Mouse (Mus musculus) left cerebral cortex, postnatal 10 days (tissue): ENCODE data around the gene Srpx2. TPM values are rescaled to one million over a fixed set of nuclear protein-coding genes. Genes with fewer than 3 reads are reported as not detected.

Source experiments
- DNase-seq, 2 experiments: peaks; one replicate each; pipeline ENCODE4 v3.0.0; 2021 to 2022; ENCODE audit warnings: low spot score in 2 of 2, mixed read lengths in 1 of 2; ENCODE audit errors: extremely low spot score in 1 of 2
- intact Hi-C: fragments of 180-260 bp; cut with DNase I; formaldehyde crosslinking; loops from one replicate; pipeline ENCODE4 v1.15.1; 2025
- total RNA-seq, 2 experiments: library from RNA; stranded (reverse); gene quantifications; 2 replicates each; pipeline ENCODE4 v1.2.3; 2021

Srpx2 gene
- 1 to 10 TPM in 1 of 2 experiments, under 1 TPM in 1; 0.97 to 1.3 TPM for total RNA-seq

GRCm38 (mm10) chrX:133908261-133908660 lies at the start of gene Srpx2:
Gene Srpx2 (plus strand): TSS chrX:133908426.
- intact Hi-C loops, result no loop called here
- no peak for DNase-seq

GRCm38 (mm10) chrX:133869743-133870142 lies 38.5 kb upstream of the Srpx2 start:
- intact Hi-C loops, result no loop called here
- no peak for DNase-seq

- no peak for DNase-seq
- intact Hi-C loops, result no loop called here
These were observed 20.9 kb upstream of the Srpx2 start for GRCm38 (mm10) chrX:133887308-133887707.

GRCm38 (mm10) chrX:133888111-133888510 lies 20.1 kb upstream of the Srpx2 start:
- intact Hi-C loops, result no loop called here
- DNase-seq, result peak in 1 of 2 experiments; percentile 6

GRCm38 (mm10) chrX:133898014-133898542 lies 10.1 kb upstream of the Srpx2 start, which contains the start of gene Tspan6:
Gene Tspan6 (minus strand): TSS chrX:133898429.
- intact Hi-C loops, result loop anchor here (10.0 kb wide), 1 partner anchor 113 kb away; no protein-coding TSS in a partner anchor
- DNase-seq, result peak; percentile 83

GRCm38 (mm10) chrX:133911397-133912103 lies 3.3 kb downstream of the Srpx2 start:
- DNase-seq, result no peak
- intact Hi-C loops, result no loop called here

- DNase-seq, result no peak
- intact Hi-C loops, result no loop called here
These were observed 4.8 kb downstream of the Srpx2 start for GRCm38 (mm10) chrX:133913006-133913405.

GRCm38 (mm10) chrX:133914219-133914618 lies 6.0 kb downstream of the Srpx2 start:
- intact Hi-C loops, result no loop called here
- no peak for DNase-seq

GRCm38 (mm10) chrX:133921187-133921586 lies 13.0 kb downstream of the Srpx2 start:
- no peak for DNase-seq
- intact Hi-C loops, result no loop called here

- no peak for DNase-seq
- intact Hi-C loops, result no loop called here
These were observed 18.5 kb downstream of the Srpx2 start for GRCm38 (mm10) chrX:133926760-133927159.

- DNase-seq, result peak in 1 of 2 experiments; percentile 27
- intact Hi-C loops, result no loop called here
These were observed 23.2 kb downstream of the Srpx2 start for GRCm38 (mm10) chrX:133931302-133932013.

GRCm38 (mm10) chrX:133936605-133937225 lies 28.5 kb downstream of the Srpx2 start:
- intact Hi-C loops, result no loop called here
- no peak for DNase-seq

GRCm38 (mm10) chrX:133939561-133939960 lies 31.3 kb downstream of the Srpx2 start:
- intact Hi-C loops, result no loop called here
- DNase-seq, result no peak

- intact Hi-C loops, result loop anchor here (2.0 kb wide), 1 partner anchor 71 kb away; no protein-coding TSS in a partner anchor
- DNase-seq, result peak; percentile 26 to 28
These were observed 39.2 kb downstream of the Srpx2 start for GRCm38 (mm10) chrX:133947427-133947826.

- DNase-seq, result no peak
- intact Hi-C loops, result no loop called here
These were observed 46.4 kb downstream of the Srpx2 start for GRCm38 (mm10) chrX:133954661-133955060.

GRCm38 (mm10) chrX:133960617-133961016 lies 52.4 kb downstream of the Srpx2 start:
- DNase-seq, result no peak
- intact Hi-C loops, result no loop called here

GRCm38 (mm10) chrX:133964615-133965014 lies 56.4 kb downstream of the Srpx2 start:
- intact Hi-C loops, result no loop called here

GRCm38 (mm10) chrX:133981231-133982002 lies 73.2 kb downstream of the Srpx2 start, which contains the start of gene Sytl4:
Gene Sytl4 (minus strand): TSS chrX:133981812.
- intact Hi-C loops, result no loop called here
- DNase-seq, result peak in 1 of 2 experiments; percentile 13

More at GRCm38 (mm10) chrX:133964615-133965014, 56.4 kb downstream of the Srpx2 start:
- DNase-seq, result no peak
